Mouse (Mus musculus): ENCODE measurements at regions not wholly inside any gene's neighbourhood (a gene's known extent, or its start where the extent isn't known, plus 50 kb on each side); places are given as distances from the start of the nearest gene placed in this dataset.

- no peaks in the 10 kb centered on the region for H3K9me3 ChIP-seq (replicated peaks)
- no peak overlapping the region for H3K9ac ChIP-seq
- WGBS = 91% methylated on average over 5 of the region's 5 CpGs
- H3K4me3 ChIP-seq (replicated peaks) = no peak overlapping the region
- 0 out of 2 replicates have a peak, but pooled peaks cover 5% of the 10 kb centered on the region for H3K4me1 ChIP-seq
- no peak overlapping the region for H3K27ac ChIP-seq (replicated peaks)
- H3K36me3 ChIP-seq = no peaks in the 10 kb centered on the region
- ATAC-seq (ENCODE audit: insufficient number of reproducible peaks, low FRiP score, low TSS enrichment, low read depth) = no peak
- no peak overlapping the region for H3K4me2 ChIP-seq (replicated peaks)
- H3K27me3 ChIP-seq = no peaks in the 10 kb centered on the region
Measured at GRCm38 (mm10) chr8:78162763-78163508, 50.2 kb upstream of the Ttc29 start.

Data from embryonic facial prominence, embryonic 15.5 days (tissue).